Mouse (Mus musculus): ENCODE measurements around the gene Rbfox1.

DNA sequence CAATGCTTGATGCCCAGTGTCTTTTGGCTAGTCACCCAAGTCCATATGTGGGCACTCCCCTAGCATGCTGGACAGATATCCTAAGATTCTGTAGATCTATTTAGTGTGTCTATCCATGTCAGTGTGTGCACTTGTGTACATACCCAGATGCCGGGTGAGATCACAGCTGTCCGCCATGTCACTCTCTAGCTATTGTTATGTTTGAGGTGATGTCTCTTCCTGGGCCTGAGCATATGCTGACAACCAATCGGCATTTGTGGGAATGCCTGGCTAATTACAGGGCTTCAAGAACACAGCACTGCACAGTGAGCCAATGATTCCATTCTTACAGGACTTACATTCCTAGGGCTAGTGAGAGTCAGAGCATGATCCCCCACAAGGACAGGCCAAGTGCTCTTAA, 1208.5 kb downstream of the Rbfox1 start:
- no peak for TF ChIP-seq CTCF (IDR thresholded peaks at IDR 0.05)
- no peak for TF ChIP-seq POLR2A (IDR thresholded peaks at IDR 0.05; ENCODE audit: insufficient read depth, low read depth, low read length)
- no peak for TF ChIP-seq EP300 (IDR thresholded peaks at IDR 0.05; ENCODE audit: insufficient read depth, low read depth, low read length)
